Mouse (Mus musculus): ENCODE results near the gene Coro1b. TPM values are rescaled to one million over a fixed set of nuclear protein-coding genes. Genes with fewer than 3 reads are reported as not detected.
A peak's percentile ranks its signal among the peaks of the same experiment; 100 is the strongest.

Gene Coro1b
- 10 to 100 TPM; 53.4 to 57.6 TPM for total RNA-seq (2021)

DNA sequence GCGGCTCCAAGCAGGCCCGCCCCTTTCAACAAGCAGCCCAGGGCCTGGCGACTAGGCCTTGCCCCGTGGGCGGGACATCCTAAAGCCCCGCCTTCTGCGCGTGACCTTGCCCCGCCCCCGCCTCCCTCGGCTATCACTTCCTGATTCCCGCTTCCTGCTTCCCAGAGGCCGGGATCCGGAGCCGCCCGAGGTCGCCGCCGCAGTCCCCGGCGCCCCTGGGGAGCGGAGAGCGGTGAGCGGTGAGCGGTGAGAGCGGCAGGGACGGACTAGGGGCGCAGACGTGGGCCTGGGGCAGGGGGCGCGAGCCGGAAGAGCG is at the start of gene Coro1b:
Coro1b (plus strand) TSS at position 129 of the 316 bp plus-strand sequence.
- DNase-seq (ENCODE audit: low spot score), result peak; percentile 95
- intact Hi-C loops (cut with DNase I), result no loop called here

- intact Hi-C loops (cut with DNase I), result loop anchor here (2.0 kb wide), 1 partner anchor 130 kb away; no protein-coding TSS in a partner anchor
- DNase-seq (ENCODE audit: low spot score), result peak; percentile 83
These were observed 49.4 kb upstream of the Coro1b start for GRCm38 (mm10) chr19:4099056-4099455.

- DNase-seq (ENCODE audit: low spot score), result peak; percentile 73
- intact Hi-C loops (cut with DNase I), result loop anchor here (2.0 kb wide), 2 partner anchors 19 to 129 kb away; no protein-coding TSS in a partner anchor
These were observed 48.3 kb upstream of the Coro1b start, which contains the start of gene Pitpnm1 for GRCm38 (mm10) chr19:4099837-4100717. Gene Pitpnm1 (plus strand): TSS chr19:4099998.

- intact Hi-C loops (cut with DNase I), result loop anchor here (2.0 kb wide), 1 partner anchor 18 kb away; no protein-coding TSS in a partner anchor
- DNase-seq (ENCODE audit: low spot score), result no peak
These were observed 47.6 kb upstream of the Coro1b start for GRCm38 (mm10) chr19:4100718-4101261.

DNA sequence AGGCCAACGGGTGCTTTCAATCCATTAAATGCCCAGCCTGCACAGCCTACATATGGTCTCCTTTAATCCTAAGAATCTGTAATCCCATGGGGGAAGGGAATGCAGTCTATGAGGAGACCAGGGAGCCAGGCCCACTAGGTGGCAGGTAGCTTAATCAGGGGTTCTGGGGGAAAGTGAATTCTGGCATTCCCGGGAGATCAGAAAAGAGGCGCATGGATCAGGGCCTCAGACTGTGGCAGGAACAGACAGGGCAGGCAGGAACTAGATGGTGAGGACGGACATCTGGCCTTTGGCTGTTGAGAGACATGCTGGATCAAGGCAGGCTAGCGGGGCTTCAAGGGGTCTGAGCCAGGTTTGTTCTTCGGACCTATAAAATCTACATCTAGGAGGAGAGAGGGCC is 47.0 kb upstream of the Coro1b start:
- intact Hi-C loops (cut with DNase I), result loop anchor here (2.0 kb wide), 1 partner anchor 17 kb away; no protein-coding TSS in a partner anchor
- no peak for DNase-seq (ENCODE audit: low spot score)

GRCm38 (mm10) chr19:4102049-4102448 is 46.4 kb upstream of the Coro1b start:
- intact Hi-C loops (cut with DNase I), result no loop called here
- DNase-seq (ENCODE audit: low spot score), result no peak

- intact Hi-C loops (cut with DNase I), result no loop called here
- no peak for DNase-seq (ENCODE audit: low spot score)
These were observed 45.8 kb upstream of the Coro1b start for GRCm38 (mm10) chr19:4102626-4103025.

GRCm38 (mm10) chr19:4103294-4103693 is 45.1 kb upstream of the Coro1b start:
- intact Hi-C loops (cut with DNase I), result no loop called here
- DNase-seq (ENCODE audit: low spot score), result no peak

- intact Hi-C loops (cut with DNase I), result no loop called here
- DNase-seq (ENCODE audit: low spot score), result no peak
These were observed 44.6 kb upstream of the Coro1b start for GRCm38 (mm10) chr19:4103792-4104191.

DNA sequence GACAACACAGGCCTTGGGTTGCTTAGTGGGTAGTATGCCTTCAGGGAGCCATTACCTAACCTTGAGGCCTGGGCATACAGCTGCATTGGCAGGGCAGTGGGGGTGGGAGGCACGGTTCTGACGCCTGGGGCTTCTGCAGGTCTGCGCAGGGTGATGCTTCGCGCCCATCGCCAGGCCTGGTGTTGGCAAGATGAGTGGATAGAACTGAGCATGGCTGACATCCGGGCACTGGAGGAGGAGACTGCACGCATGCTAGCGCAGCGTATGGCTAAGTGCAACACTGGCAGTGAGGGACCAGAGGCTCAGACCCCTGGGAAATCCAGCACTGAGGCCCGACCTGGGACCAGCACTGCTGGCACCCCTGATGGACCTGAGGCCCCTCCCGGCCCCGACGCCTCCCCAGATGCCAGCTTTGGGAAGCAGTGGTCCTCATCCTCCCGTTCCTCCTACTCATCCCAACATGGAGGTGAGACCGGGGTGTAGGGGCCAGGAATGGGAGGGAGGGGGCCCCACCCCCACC is 43.7 kb upstream of the Coro1b start:
- intact Hi-C loops (cut with DNase I), result no loop called here
- no peak for DNase-seq (ENCODE audit: low spot score)

DNA sequence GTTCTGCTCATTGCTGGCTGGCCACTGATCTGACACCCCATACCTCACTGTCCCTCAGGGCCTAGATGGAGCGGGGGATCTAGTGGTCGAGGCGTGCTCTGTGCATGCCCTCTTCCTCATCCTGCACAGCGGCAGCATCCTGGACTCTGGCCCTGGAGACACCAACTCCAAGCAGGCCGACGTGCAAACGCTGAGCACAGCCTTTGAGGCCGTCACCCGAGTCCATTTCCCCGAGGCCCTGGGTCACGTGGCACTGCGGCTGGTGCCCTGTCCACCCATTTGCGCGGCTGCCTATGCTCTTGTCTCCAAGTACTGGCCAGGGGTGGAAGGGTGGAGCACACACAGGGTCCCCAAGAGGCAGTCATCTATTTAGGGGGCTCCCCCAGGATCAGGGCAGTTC is 41.8 kb upstream of the Coro1b start:
- intact Hi-C loops (cut with DNase I), result no loop called here
- no peak for DNase-seq (ENCODE audit: low spot score)

DNA sequence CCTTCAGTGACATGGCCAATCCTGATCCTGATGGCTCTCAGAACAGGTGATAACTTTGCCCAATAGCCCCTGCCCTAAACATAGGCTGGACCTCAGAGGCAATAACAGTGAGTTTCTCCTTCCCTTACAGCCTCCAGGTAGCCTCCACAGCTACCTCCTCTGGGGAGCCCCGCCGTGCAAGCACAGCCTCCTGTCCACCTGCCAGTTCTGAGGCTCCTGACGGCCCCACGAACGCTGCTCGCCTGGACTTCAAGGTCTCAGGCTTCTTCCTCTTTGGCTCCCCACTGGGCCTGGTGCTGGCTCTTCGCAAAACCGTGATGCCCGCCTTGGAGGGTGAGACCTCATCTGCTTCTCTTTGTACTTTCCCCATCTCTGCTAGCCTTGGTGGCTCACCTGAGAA is 39.9 kb upstream of the Coro1b start:
- no peak for DNase-seq (ENCODE audit: low spot score)
- intact Hi-C loops (cut with DNase I), result no loop called here

- intact Hi-C loops (cut with DNase I), result no loop called here
- no peak for DNase-seq (ENCODE audit: low spot score)
These were observed 36.1 kb upstream of the Coro1b start for GRCm38 (mm10) chr19:4112063-4112960.

- intact Hi-C loops (cut with DNase I), result no loop called here
- DNase-seq (ENCODE audit: low spot score), result peak; percentile 60
These were observed 35.1 kb upstream of the Coro1b start for GRCm38 (mm10) chr19:4113186-4113805.

DNA sequence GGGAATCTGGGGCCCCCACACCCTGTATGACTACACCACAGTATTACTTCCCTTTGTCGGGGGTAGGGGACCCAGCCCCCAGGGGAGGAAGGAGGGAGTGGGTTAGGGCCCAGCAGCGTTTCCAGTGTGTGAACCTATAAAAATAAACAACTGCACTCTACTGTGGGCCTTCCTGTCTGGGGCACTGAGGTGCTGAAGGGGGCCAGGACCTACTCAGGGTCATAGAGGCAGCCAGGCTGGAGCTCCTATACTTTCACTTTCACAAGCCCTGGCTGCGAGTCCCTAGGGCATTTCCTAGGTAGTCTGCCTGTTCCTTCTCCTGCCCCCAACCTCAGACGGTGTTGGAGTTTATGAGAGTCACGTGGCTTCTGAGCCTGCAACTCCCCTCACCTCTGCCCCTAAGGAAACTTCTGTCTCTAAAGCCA is 34.6 kb upstream of the Coro1b start:
- no peak for DNase-seq (ENCODE audit: low spot score)
- intact Hi-C loops (cut with DNase I), result no loop called here

GRCm38 (mm10) chr19:4114551-4114950 is 33.9 kb upstream of the Coro1b start:
- no peak for DNase-seq (ENCODE audit: low spot score)
- intact Hi-C loops (cut with DNase I), result no loop called here

- DNase-seq (ENCODE audit: low spot score), result no peak
- intact Hi-C loops (cut with DNase I), result no loop called here
These were observed 33.3 kb upstream of the Coro1b start for GRCm38 (mm10) chr19:4115144-4115543.

- intact Hi-C loops (cut with DNase I), result no loop called here
These were observed 32.6 kb upstream of the Coro1b start for GRCm38 (mm10) chr19:4115816-4116215.

DNA sequence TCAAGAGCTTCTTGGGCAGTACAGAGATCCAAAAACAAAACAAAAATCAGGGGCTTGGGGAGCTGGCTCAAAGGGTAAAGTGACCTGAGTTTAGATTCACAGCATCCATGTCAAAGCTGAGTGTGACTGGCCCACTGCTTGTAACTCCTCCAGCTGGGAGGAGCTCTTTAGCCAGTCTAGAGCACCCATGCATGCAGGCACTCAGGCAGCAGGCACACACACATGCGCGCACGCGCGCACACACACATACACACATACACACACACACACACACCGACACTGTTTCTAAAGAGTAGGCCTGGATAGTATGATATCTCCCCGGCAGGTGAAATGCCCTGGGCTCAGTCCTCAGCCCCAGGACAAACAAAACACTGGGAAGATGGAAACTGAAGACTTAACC is 31.4 kb upstream of the Coro1b start:
- intact Hi-C loops (cut with DNase I), result no loop called here
- DNase-seq (ENCODE audit: low spot score), result no peak

More at GRCm38 (mm10) chr19:4115816-4116215, 32.6 kb upstream of the Coro1b start:
- no peak for DNase-seq (ENCODE audit: low spot score)

All from heart, postnatal 25 days (tissue).